Mouse (Mus musculus): Measurements from ENCODE around the gene Olfr155. TPM values are rescaled to one million over a fixed set of nuclear protein-coding genes. Genes with fewer than 3 reads are reported as not detected.

Gene Olfr155
- polyA plus RNA-seq, 1 experiment from 2014 or later: not detected

DNA sequence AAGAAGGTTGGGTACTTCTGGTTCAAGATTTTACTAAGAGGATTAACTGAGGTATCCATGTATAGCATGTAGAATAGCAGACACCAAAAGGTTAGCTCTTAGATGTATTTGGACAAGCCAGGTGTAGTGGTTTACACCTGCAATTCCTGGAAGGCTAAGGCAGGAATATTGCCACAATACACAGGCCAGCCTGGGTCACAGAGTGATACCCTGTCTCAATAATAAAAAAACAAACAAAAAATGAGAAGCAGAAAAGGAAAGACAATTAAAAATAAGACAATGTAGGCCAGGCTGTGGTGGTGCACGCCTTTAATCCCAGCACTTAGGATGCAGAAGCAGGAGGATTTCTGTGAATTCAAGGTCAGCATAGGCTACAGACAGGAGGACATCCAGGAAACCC lies 25.9 kb downstream of the Olfr155 start:
- DNase-seq (ENCODE audit: low spot score): no peak
- Histone ChIP-seq H3K27ac (replicated peaks; ENCODE audit: low read depth, low read length) (no peak overlapping the region; the same call in 1 of the 2 replicates), H3K4me2 (ENCODE audit: low read depth, low read length) (no peak overlapping the region), H3K36me3 (ENCODE audit: control insufficient read depth, insufficient read depth, low read length) (no peaks in the 10 kb centered on the region), H3K9ac (ENCODE audit: low read depth, low read length) (no peak overlapping the region), H3K4me1 (ENCODE audit: control insufficient read depth, insufficient read depth, low read length) (peaks cover 17% of the 10 kb centered on the region), H3K4me3 (ENCODE audit: low read depth, low read length) (no peak overlapping the region), H3K27me3 (replicated peaks; ENCODE audit: control insufficient read depth, insufficient read depth, low read length) (no peaks in the 10 kb centered on the region), H3K9me3 (ENCODE audit: control insufficient read depth, low read length) (no peaks in the 10 kb centered on the region)
- WGBS: 93% methylated on average over 1 of the region's 1 CpGs
- ATAC-seq (ENCODE audit: low read depth): no peak

- ATAC-seq (ENCODE audit: low read depth): no peak; the same call in 1 of the 2 replicates
- H3K4me2 ChIP-seq (ENCODE audit: low read depth, low read length): peak overlapping the region; percentile 20; the same call in 1 of the 2 replicates
Measured at GRCm38 (mm10) chr4:43878121-43878776, 26.9 kb downstream of the Olfr155 start.

GRCm38 (mm10) chr4:43879566-43879965 lies 28.2 kb downstream of the Olfr155 start:
- no peaks in the 10 kb centered on the region for H3K9me3 ChIP-seq (ENCODE audit: control insufficient read depth, low read length)
- H3K4me3 ChIP-seq (ENCODE audit: low read depth, low read length): no peak overlapping the region
- H3K27ac ChIP-seq (replicated peaks; ENCODE audit: low read depth, low read length): no peak overlapping the region
- H3K36me3 ChIP-seq (ENCODE audit: control insufficient read depth, insufficient read depth, low read length): no peaks in the 10 kb centered on the region
- no peak overlapping the region for H3K4me2 ChIP-seq (ENCODE audit: low read depth, low read length)
- WGBS: 70% methylated on average over 6 of the region's 6 CpGs
- no peak for ATAC-seq (ENCODE audit: low read depth)
- no peak overlapping the region for H3K9ac ChIP-seq (ENCODE audit: low read depth, low read length)
- no peaks in the 10 kb centered on the region for H3K27me3 ChIP-seq (replicated peaks; ENCODE audit: control insufficient read depth, insufficient read depth, low read length)
- H3K4me1 ChIP-seq (ENCODE audit: control insufficient read depth, insufficient read depth, low read length): peaks cover 27% of the 10 kb centered on the region
- no peak for DNase-seq (ENCODE audit: low spot score)

More at GRCm38 (mm10) chr4:43878121-43878776, 26.9 kb downstream of the Olfr155 start:
- no peaks in the 10 kb centered on the region for H3K36me3 ChIP-seq (ENCODE audit: control insufficient read depth, insufficient read depth, low read length)
- H3K9me3 ChIP-seq (ENCODE audit: control insufficient read depth, low read length): no peaks in the 10 kb centered on the region
- peak; percentile 59 for DNase-seq (ENCODE audit: low spot score)
- H3K4me1 ChIP-seq (ENCODE audit: control insufficient read depth, insufficient read depth, low read length): peaks cover 17% of the 10 kb centered on the region
- peak overlapping the region; percentile 37; the same call in 1 of the 2 replicates for H3K9ac ChIP-seq (ENCODE audit: low read depth, low read length)
- no peak overlapping the region for H3K4me3 ChIP-seq (ENCODE audit: low read depth, low read length)
- 30% methylated on average over 5 of the region's 5 CpGs for WGBS
- peak overlapping the region; percentile 66 for H3K27ac ChIP-seq (replicated peaks; ENCODE audit: low read depth, low read length)
- no peaks in the 10 kb centered on the region for H3K27me3 ChIP-seq (replicated peaks; ENCODE audit: control insufficient read depth, insufficient read depth, low read length)

DNA sequence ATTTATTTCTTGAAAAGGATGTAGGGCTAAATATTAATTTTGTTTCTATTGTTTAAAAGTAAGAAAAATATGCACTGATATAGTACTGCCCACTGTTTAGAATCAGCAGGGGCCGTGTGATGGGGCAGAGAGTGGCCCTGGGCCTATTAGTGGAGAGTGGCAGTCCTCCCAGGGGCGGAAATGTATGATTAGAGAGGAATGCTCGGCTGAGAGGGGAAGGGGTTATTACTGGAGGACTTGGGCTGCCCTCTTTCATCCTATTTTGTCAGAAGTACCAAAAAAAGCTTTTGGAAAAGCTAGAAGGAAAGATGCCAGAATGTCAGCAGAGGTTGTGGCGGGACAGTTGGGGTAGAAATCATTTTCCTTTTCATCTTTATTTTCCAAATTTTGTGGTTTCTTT lies 32.8 kb downstream of the Olfr155 start:
- Histone ChIP-seq H3K4me1 (ENCODE audit: control insufficient read depth, insufficient read depth, low read length) (peaks cover 15% of the 10 kb centered on the region), H3K4me3 (ENCODE audit: low read depth, low read length) (no peak overlapping the region), H3K9ac (ENCODE audit: low read depth, low read length) (no peak overlapping the region), H3K9me3 (ENCODE audit: control insufficient read depth, low read length) (no peaks in the 10 kb centered on the region), H3K27ac (replicated peaks; ENCODE audit: low read depth, low read length) (peak overlapping the region; percentile 48; the same call in 1 of the 2 replicates), H3K27me3 (replicated peaks; ENCODE audit: control insufficient read depth, insufficient read depth, low read length) (no peaks in the 10 kb centered on the region), H3K4me2 (ENCODE audit: low read depth, low read length) (0 out of 2 replicates have a peak overlapping the region, but pooled peaks have one; percentile 3), H3K36me3 (ENCODE audit: control insufficient read depth, insufficient read depth, low read length) (no peaks in the 10 kb centered on the region)
- ATAC-seq (ENCODE audit: low read depth): peak; percentile 65; the same call in 1 of the 2 replicates
- WGBS: 18% methylated on average over 4 of the region's 4 CpGs
- peak; percentile 56 for DNase-seq (ENCODE audit: low spot score)

GRCm38 (mm10) chr4:43891247-43891646 lies 39.9 kb downstream of the Olfr155 start:
- no peak overlapping the region for H3K27ac ChIP-seq (replicated peaks; ENCODE audit: low read depth, low read length)
- ATAC-seq (ENCODE audit: low read depth): no peak
- no peak for DNase-seq (ENCODE audit: low spot score)
- no peaks in the 10 kb centered on the region for H3K9me3 ChIP-seq (ENCODE audit: control insufficient read depth, low read length)
- H3K36me3 ChIP-seq (ENCODE audit: control insufficient read depth, insufficient read depth, low read length): peaks cover 4% of the 10 kb centered on the region; the same call in 1 of the 2 replicates
- H3K27me3 ChIP-seq (replicated peaks; ENCODE audit: control insufficient read depth, insufficient read depth, low read length): no peaks in the 10 kb centered on the region
- no peak overlapping the region for H3K4me3 ChIP-seq (ENCODE audit: low read depth, low read length)
- 91% methylated on average over 3 of the region's 3 CpGs for WGBS
- no peak overlapping the region for H3K4me2 ChIP-seq (ENCODE audit: low read depth, low read length)
- H3K4me1 ChIP-seq (ENCODE audit: control insufficient read depth, insufficient read depth, low read length): no peaks in the 10 kb centered on the region
- H3K9ac ChIP-seq (ENCODE audit: low read depth, low read length): no peak overlapping the region

GRCm38 (mm10) chr4:43897209-43897608 lies 45.8 kb downstream of the Olfr155 start:
- ATAC-seq (ENCODE audit: low read depth) (no peak), DNase-seq (ENCODE audit: low spot score) (no peak)
- Histone ChIP-seq H3K9me3 (ENCODE audit: control insufficient read depth, low read length) (no peaks in the 10 kb centered on the region), H3K9ac (ENCODE audit: low read depth, low read length) (no peak overlapping the region), H3K4me3 (ENCODE audit: low read depth, low read length) (no peak overlapping the region), H3K4me2 (ENCODE audit: low read depth, low read length) (no peak overlapping the region), H3K4me1 (ENCODE audit: control insufficient read depth, insufficient read depth, low read length) (peaks cover 3% of the 10 kb centered on the region; the same call in 1 of the 2 replicates), H3K27ac (replicated peaks; ENCODE audit: low read depth, low read length) (no peak overlapping the region), H3K36me3 (ENCODE audit: control insufficient read depth, insufficient read depth, low read length) (peaks cover 15% of the 10 kb centered on the region; the same call in 1 of the 2 replicates), H3K27me3 (replicated peaks; ENCODE audit: control insufficient read depth, insufficient read depth, low read length) (no peaks in the 10 kb centered on the region)

DNA sequence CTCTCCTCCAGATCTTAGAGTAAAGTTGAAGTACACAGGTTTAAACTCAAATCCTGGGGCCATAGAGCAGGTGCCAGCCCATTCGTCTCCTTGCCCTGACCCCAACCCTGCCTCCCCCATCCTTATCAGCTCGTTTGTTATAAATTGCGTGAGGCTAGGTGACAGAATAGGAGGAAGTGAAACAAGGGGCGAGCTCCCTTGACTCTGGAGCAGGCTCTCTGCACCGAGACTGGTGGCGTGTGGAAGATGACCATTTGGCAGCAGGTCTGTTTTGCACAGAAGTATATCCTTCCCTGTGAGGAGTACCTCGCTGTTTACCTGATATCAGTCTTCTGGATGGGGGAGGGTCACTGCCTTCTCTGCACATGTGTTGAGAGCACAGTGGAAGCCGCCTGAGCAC lies 47.8 kb downstream of the Olfr155 start:
- WGBS: 72% methylated on average over 8 of the region's 8 CpGs

GRCm38 (mm10) chr4:43903690-43904089 lies 52.3 kb downstream of the Olfr155 start:
- ATAC-seq (ENCODE audit: low read depth) (no peak), DNase-seq (ENCODE audit: low spot score) (no peak)
- Histone ChIP-seq H3K4me1 (ENCODE audit: control insufficient read depth, insufficient read depth, low read length) (peaks cover 3% of the 10 kb centered on the region; the same call in 1 of the 2 replicates), H3K27me3 (replicated peaks; ENCODE audit: control insufficient read depth, insufficient read depth, low read length) (no peaks in the 10 kb centered on the region), H3K27ac (replicated peaks; ENCODE audit: low read depth, low read length) (no peak overlapping the region), H3K36me3 (ENCODE audit: control insufficient read depth, insufficient read depth, low read length) (peaks cover 17% of the 10 kb centered on the region; the same call in 1 of the 2 replicates), H3K4me2 (ENCODE audit: low read depth, low read length) (no peak overlapping the region), H3K4me3 (ENCODE audit: low read depth, low read length) (no peak overlapping the region), H3K9ac (ENCODE audit: low read depth, low read length) (no peak overlapping the region), H3K9me3 (ENCODE audit: control insufficient read depth, low read length) (no peaks in the 10 kb centered on the region)
- 81% methylated on average over 7 of the region's 7 CpGs for WGBS

More for the DNA sequence above, 47.8 kb downstream of the Olfr155 start:
- ATAC-seq (ENCODE audit: low read depth) (no peak), DNase-seq (ENCODE audit: low spot score) (no peak)
- no peak overlapping the region for H3K9ac ChIP-seq (ENCODE audit: low read depth, low read length)
- H3K4me2 ChIP-seq (ENCODE audit: low read depth, low read length): no peak overlapping the region
- peaks cover 15% of the 10 kb centered on the region; the same call in 1 of the 2 replicates for H3K36me3 ChIP-seq (ENCODE audit: control insufficient read depth, insufficient read depth, low read length)
- peaks cover 3% of the 10 kb centered on the region; the same call in 1 of the 2 replicates for H3K4me1 ChIP-seq (ENCODE audit: control insufficient read depth, insufficient read depth, low read length)
- no peaks in the 10 kb centered on the region for H3K9me3 ChIP-seq (ENCODE audit: control insufficient read depth, low read length)
- 0 out of 2 replicates have a peak overlapping the region, but pooled peaks have one; percentile 8 for H3K27ac ChIP-seq (replicated peaks; ENCODE audit: low read depth, low read length)
- H3K4me3 ChIP-seq (ENCODE audit: low read depth, low read length): no peak overlapping the region
- no peaks in the 10 kb centered on the region for H3K27me3 ChIP-seq (replicated peaks; ENCODE audit: control insufficient read depth, insufficient read depth, low read length)

GRCm38 (mm10) chr4:43906443-43906842 lies 55.1 kb downstream of the Olfr155 start:
- H3K4me3 ChIP-seq (ENCODE audit: low read depth, low read length): no peak overlapping the region
- ATAC-seq (ENCODE audit: low read depth) (no peak), DNase-seq (ENCODE audit: low spot score) (peak; percentile 66)
- H3K9me3 ChIP-seq (ENCODE audit: control insufficient read depth, low read length): no peaks in the 10 kb centered on the region
- H3K27ac ChIP-seq (replicated peaks; ENCODE audit: low read depth, low read length): no peak overlapping the region
- peaks cover 33% of the 10 kb centered on the region for H3K36me3 ChIP-seq (ENCODE audit: control insufficient read depth, insufficient read depth, low read length)
- no peaks in the 10 kb centered on the region for H3K27me3 ChIP-seq (replicated peaks; ENCODE audit: control insufficient read depth, insufficient read depth, low read length)
- H3K9ac ChIP-seq (ENCODE audit: low read depth, low read length): no peak overlapping the region
- WGBS: 21% methylated on average over 6 of the region's 6 CpGs
- no peak overlapping the region for H3K4me2 ChIP-seq (ENCODE audit: low read depth, low read length)
- no peaks in the 10 kb centered on the region for H3K4me1 ChIP-seq (ENCODE audit: control insufficient read depth, insufficient read depth, low read length)
